Mouse (Mus musculus): ENCODE data around the gene Tep1.

- no peak for TF ChIP-seq CTCF (IDR thresholded peaks at IDR 0.05; ENCODE audit: control insufficient read depth, insufficient read depth, low read length)
- no peak for TF ChIP-seq POLR2A (IDR thresholded peaks at IDR 0.05; ENCODE audit: borderline replicate concordance, control insufficient read depth, low read depth, low read length)
These were observed 6.0 kb upstream of the Tep1 start for GRCm38 (mm10) chr14:50876236-50876950.
